Mouse (Mus musculus) brain, adult 10 weeks (tissue): Measurements from ENCODE around the gene Gm13272. TPM values are rescaled to one million over a fixed set of nuclear protein-coding genes. Genes with fewer than 3 reads are reported as not detected.

Source experiments
- polyA plus RNA-seq: library from polyadenylated mRNA; stranded (reverse); fragments of 350-450 nt; fragmentation: Illumina TruSeq; extraction: RNeasy Lipid Tissue Mini Kit (QIAGEN cat#74804); gene quantifications from one replicate; pipeline ENCODE4 v1.2.3, GENCODE M21; 2015; ENCODE audit warnings: low read depth, low replicate concordance

Gene Gm13272
- not detected for polyA plus RNA-seq

GRCm38 (mm10) chr4:88779550-88779949 lies at the start of gene Gm13272:
Gene Gm13272 (plus strand): TSS chr4:88779850.

GRCm38 (mm10) chr4:88754818-88755340 lies 24.8 kb upstream of the Gm13272 start, which contains the start of gene Gm13271:
Gene Gm13271 (plus strand): TSS chr4:88754868.

GRCm38 (mm10) chr4:88759610-88760268 lies 19.9 kb upstream of the Gm13272 start, which contains the start of gene Gm13283:
Gene Gm13283 (plus strand): TSS chr4:88760119.

DNA sequence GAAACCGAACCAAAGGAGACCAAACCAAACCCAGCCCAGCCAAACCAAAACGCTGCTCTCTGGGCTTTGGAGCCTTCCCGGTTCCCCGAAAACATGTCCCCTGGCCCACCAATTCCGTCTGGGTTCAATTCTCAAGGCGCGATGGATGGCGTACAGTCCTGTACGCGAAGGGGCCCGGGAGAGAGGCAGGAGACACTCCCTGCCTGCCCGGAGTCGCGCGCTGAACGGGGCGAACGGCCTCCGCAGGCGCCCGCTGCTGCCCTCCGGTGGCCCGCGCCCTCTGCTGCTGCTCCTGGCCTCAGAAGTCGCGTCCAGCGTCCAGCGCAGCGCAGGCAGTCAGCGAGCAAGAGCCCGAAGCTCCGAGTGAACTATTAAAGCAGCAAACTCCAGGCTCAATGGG lies 6.1 kb upstream of the Gm13272 start, which contains the start of gene Gm13290:
TSS of gene Gm13290 (plus strand) at position 301 of the 400 bp plus-strand sequence.

DNA sequence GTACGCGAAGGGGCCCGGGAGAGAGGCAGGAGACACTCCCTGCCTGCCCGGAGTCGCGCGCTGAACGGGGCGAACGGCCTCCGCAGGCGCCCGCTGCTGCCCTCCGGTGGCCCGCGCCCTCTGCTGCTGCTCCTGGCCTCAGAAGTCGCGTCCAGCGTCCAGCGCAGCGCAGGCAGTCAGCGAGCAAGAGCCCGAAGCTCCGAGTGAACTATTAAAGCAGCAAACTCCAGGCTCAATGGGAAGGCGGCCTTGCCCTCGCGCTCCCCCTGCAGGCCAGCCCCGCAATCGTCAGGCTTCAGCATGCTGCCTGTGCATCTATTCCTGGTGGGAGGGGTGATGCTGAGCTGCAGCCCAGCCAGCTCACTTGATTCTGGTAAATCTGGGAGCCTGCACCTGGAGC lies 3.0 kb upstream of the Gm13272 start, which contains the start of gene Gm13289:
TSS of gene Gm13289 (plus strand) at position 301 of the 400 bp plus-strand sequence.

DNA sequence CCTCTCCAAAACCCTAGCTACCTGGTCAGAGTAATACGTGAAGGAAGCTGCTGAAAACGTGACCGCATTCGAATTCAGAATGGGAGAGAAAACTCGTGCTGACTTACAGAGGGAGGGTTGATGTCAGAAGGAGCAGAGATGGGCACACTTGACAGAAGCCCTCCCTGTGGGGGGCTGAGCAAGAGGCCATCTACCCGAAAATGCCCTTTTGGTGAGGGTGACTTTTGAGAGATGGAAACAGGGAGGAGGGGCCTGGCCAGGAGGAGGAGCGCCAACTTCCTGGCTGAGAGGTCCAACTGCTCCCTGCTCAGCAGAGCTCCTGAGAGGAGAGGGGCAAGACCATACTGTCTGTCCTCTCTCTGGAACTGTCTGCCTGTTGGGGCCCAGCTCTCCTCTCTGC lies 2.2 kb downstream of the Gm13272 start, which contains the start of gene Ifnz:
TSS of gene Ifnz (plus strand) at position 301 of the 400 bp plus-strand sequence.

DNA sequence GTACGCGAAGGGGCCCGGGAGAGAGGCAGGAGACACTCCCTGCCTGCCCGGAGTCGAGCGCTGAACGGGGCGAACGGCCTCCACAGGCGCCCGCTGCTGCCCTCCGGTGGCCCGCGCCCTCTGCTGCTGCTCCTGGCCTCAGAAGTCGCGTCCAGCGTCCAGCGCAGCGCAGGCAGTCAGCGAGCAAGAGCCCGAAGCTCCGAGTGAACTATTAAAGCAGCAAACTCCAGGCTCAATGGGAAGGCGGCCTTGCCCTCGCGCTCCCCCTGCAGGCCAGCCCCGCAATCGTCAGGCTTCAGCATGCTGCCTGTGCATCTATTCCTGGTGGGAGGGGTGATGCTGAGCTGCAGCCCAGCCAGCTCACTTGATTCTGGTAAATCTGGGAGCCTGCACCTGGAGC lies 5.8 kb downstream of the Gm13272 start, which contains the start of gene Gm13276:
TSS of gene Gm13276 (plus strand) at position 301 of the 400 bp plus-strand sequence.

DNA sequence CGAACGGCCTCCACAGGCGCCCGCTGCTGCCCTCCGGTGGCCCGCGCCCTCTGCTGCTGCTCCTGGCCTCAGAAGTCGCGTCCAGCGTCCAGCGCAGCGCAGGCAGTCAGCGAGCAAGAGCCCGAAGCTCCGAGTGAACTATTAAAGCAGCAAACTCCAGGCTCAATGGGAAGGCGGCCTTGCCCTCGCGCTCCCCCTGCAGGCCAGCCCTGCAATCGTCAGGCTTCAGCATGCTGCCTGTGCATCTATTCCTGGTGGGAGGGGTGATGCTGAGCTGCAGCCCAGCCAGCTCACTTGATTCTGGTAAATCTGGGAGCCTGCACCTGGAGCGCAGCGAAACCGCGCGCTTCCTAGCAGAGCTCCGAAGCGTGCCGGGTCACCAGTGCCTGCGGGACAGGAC lies 8.8 kb downstream of the Gm13272 start, which contains the start of gene Gm13277:
TSS of gene Gm13277 (plus strand) at position 231 of the 400 bp plus-strand sequence.

DNA sequence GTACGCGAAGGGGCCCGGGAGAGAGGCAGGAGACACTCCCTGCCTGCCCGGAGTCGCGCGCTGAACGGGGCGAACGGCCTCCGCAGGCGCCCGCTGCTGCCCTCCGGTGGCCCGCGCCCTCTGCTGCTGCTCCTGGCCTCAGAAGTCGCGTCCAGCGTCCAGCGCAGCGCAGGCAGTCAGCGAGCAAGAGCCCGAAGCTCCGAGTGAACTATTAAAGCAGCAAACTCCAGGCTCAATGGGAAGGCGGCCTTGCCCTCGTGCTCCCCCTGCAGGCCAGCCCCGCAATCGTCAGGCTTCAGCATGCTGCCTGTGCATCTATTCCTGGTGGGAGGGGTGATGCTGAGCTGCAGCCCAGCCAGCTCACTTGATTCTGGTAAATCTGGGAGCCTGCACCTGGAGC lies 11.6 kb downstream of the Gm13272 start, which contains the start of gene Gm13278:
TSS of gene Gm13278 (plus strand) at position 301 of the 400 bp plus-strand sequence.

DNA sequence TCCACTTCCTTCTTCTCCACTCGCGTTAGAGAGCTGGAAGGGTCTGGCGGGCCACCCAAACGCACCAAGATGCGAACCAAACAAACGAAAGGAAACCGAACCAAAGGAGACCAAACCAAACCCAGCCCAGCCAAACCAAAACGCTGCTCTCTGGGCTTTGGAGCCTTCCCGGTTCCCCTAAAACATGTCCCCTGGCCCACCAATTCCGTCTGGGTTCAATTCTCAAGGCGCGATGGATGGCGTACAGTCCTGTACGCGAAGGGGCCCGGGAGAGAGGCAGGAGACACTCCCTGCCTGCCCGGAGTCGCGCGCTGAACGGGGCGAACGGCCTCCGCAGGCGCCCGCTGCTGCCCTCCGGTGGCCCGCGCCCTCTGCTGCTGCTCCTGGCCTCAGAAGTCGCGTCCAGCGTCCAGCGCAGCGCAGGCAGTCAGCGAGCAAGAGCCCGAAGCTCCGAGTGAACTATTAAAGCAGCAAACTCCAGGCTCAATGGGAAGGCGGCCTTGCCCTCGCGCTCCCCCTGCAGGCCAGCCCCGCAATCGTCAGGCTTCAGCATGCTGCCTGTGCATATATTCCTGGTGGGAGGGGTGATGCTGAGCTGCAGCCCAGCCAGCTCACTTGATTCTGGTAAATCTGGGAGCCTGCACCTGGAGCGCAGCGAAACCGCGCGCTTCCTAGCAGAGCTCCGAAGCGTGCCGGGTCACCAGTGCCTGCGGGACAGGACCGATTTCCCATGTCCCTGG lies 14.5 kb downstream of the Gm13272 start, which contains the start of gene Gm13275:
TSS of gene Gm13275 (plus strand) at position 552 of the 740 bp plus-strand sequence.

DNA sequence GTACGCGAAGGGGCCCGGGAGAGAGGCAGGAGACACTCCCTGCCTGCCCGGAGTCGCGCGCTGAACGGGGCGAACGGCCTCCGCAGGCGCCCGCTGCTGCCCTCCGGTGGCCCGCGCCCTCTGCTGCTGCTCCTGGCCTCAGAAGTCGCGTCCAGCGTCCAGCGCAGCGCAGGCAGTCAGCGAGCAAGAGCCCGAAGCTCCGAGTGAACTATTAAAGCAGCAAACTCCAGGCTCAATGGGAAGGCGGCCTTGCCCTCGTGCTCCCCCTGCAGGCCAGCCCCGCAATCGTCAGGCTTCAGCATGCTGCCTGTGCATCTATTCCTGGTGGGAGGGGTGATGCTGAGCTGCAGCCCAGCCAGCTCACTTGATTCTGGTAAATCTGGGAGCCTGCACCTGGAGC lies 17.4 kb downstream of the Gm13272 start, which contains the start of gene Gm13279:
TSS of gene Gm13279 (plus strand) at position 301 of the 400 bp plus-strand sequence.

GRCm38 (mm10) chr4:88799365-88799764 lies 19.7 kb downstream of the Gm13272 start, which contains the start of gene Gm13285:
Gene Gm13285 (plus strand): TSS chr4:88799665.

DNA sequence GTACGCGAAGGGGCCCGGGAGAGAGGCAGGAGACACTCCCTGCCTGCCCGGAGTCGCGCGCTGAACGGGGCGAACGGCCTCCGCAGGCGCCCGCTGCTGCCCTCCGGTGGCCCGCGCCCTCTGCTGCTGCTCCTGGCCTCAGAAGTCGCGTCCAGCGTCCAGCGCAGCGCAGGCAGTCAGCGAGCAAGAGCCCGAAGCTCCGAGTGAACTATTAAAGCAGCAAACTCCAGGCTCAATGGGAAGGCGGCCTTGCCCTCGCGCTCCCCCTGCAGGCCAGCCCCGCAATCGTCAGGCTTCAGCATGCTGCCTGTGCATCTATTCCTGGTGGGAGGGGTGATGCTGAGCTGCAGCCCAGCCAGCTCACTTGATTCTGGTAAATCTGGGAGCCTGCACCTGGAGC lies 23.3 kb downstream of the Gm13272 start, which contains the start of gene Gm13287:
TSS of gene Gm13287 (plus strand) at position 301 of the 400 bp plus-strand sequence.

GRCm38 (mm10) chr4:88805231-88805630 lies 25.6 kb downstream of the Gm13272 start, which contains the start of gene Gm13288:
Gene Gm13288 (plus strand): TSS chr4:88805531.

GRCm38 (mm10) chr4:88815928-88816327 lies 36.3 kb downstream of the Gm13272 start, which contains the start of gene Ifna7:
Gene Ifna7 (plus strand): TSS chr4:88816228.

GRCm38 (mm10) chr4:88819659-88820058 lies 40.0 kb downstream of the Gm13272 start, which contains the start of gene Ifna11:
Gene Ifna11 (plus strand): TSS chr4:88819959.

GRCm38 (mm10) chr4:88827116-88827515 lies 47.5 kb downstream of the Gm13272 start, which contains the start of gene Ifna6:
Gene Ifna6 (plus strand): TSS chr4:88827416.

Other genes starting within 250 kb of the Gm13272 start
- gene Ifna15, start 221.6 kb upstream of the Gm13272 start, polyA plus RNA-seq, result not detected
- not detected for gene Ifna14, start 208.1 kb upstream of the Gm13272 start, polyA plus RNA-seq
- gene Ifna9, start 187.5 kb upstream of the Gm13272 start, polyA plus RNA-seq, result not detected
- not detected for gene Ifna12, start 176.5 kb upstream of the Gm13272 start, polyA plus RNA-seq
- not detected for gene C87499, start 145.4 kb upstream of the Gm13272 start, polyA plus RNA-seq
- not detected for gene Ifna13, start 135.4 kb upstream of the Gm13272 start, polyA plus RNA-seq
- gene Ifna16, start 102.9 kb upstream of the Gm13272 start, polyA plus RNA-seq, result not detected
- gene Ifna2, start 95.9 kb upstream of the Gm13272 start, polyA plus RNA-seq, result not detected
- gene Ifnab, start 88.5 kb upstream of the Gm13272 start, polyA plus RNA-seq, result not detected
- gene Gm26566, start 58.0 kb upstream of the Gm13272 start, polyA plus RNA-seq, result not detected
- gene Klhl9, start 57.4 kb upstream of the Gm13272 start, polyA plus RNA-seq, result 77.2 TPM
- not detected for gene Gm13271, start 25.0 kb upstream of the Gm13272 start, polyA plus RNA-seq
- not detected for gene Gm13283, start 19.7 kb upstream of the Gm13272 start, polyA plus RNA-seq
- gene Gm13290, start 6.0 kb upstream of the Gm13272 start, polyA plus RNA-seq, result not detected
- not detected for gene Gm13289, start 2.9 kb upstream of the Gm13272 start, polyA plus RNA-seq
- not detected for gene Ifnz, start 2.3 kb downstream of the Gm13272 start, polyA plus RNA-seq
- not detected for gene Gm13276, start 5.9 kb downstream of the Gm13272 start, polyA plus RNA-seq
- not detected for gene Gm13277, start 8.8 kb downstream of the Gm13272 start, polyA plus RNA-seq
- gene Gm13278, start 11.7 kb downstream of the Gm13272 start, polyA plus RNA-seq, result not detected
- gene Gm13275, start 14.6 kb downstream of the Gm13272 start, polyA plus RNA-seq, result not detected
- gene Gm13279, start 17.5 kb downstream of the Gm13272 start, polyA plus RNA-seq, result not detected
- gene Gm13285, start 19.8 kb downstream of the Gm13272 start, polyA plus RNA-seq, result not detected
- not detected for gene Gm13287, start 23.4 kb downstream of the Gm13272 start, polyA plus RNA-seq
- gene Gm13288, start 25.7 kb downstream of the Gm13272 start, polyA plus RNA-seq, result not detected
- not detected for gene Ifna7, start 36.4 kb downstream of the Gm13272 start, polyA plus RNA-seq
- gene Ifna11, start 40.1 kb downstream of the Gm13272 start, polyA plus RNA-seq, result not detected
- gene Ifna6, start 47.6 kb downstream of the Gm13272 start, polyA plus RNA-seq, result not detected
- not detected for gene Ifna5, start 55.7 kb downstream of the Gm13272 start, polyA plus RNA-seq
- gene Ifna4, start 62.0 kb downstream of the Gm13272 start, polyA plus RNA-seq, result not detected
- not detected for gene Ifna1, start 70.2 kb downstream of the Gm13272 start, polyA plus RNA-seq
- not detected for gene Ifne, start 100.4 kb downstream of the Gm13272 start, polyA plus RNA-seq